Mouse (Mus musculus): Measurements from ENCODE around the gene Stx7.

- TF ChIP-seq CTCF (conservative IDR thresholded peaks at IDR 0.05; ENCODE audit: low read length) (no peak), NANOG (IDR thresholded peaks at IDR 0.05; ENCODE audit: borderline replicate concordance, low read length) (no peak), POU5F1 (IDR thresholded peaks at IDR 0.05; ENCODE audit: borderline replicate concordance, low read length) (no peak)
Observed at GRCm38 (mm10) chr10:24228318-24229183, 79.4 kb downstream of the Stx7 start.
